Mouse (Mus musculus) E14TG2a.4 (cell line): ENCODE measurements around the gene Vmo1.

Experiments used
- CTCF ChIP-seq: conservative IDR thresholded peaks from 2 replicates; pipeline ENCODE4 v1.5.1; 2014; ENCODE audit warnings: low read length
- NANOG ChIP-seq: IDR thresholded peaks from 2 replicates; pipeline ENCODE4 v1.6.1; 2014; ENCODE audit warnings: borderline replicate concordance, low read length, mixed read lengths
- POU5F1 ChIP-seq: IDR thresholded peaks from 2 replicates; pipeline ENCODE4 v1.6.1; 2014; ENCODE audit warnings: low read length, borderline replicate concordance

DNA sequence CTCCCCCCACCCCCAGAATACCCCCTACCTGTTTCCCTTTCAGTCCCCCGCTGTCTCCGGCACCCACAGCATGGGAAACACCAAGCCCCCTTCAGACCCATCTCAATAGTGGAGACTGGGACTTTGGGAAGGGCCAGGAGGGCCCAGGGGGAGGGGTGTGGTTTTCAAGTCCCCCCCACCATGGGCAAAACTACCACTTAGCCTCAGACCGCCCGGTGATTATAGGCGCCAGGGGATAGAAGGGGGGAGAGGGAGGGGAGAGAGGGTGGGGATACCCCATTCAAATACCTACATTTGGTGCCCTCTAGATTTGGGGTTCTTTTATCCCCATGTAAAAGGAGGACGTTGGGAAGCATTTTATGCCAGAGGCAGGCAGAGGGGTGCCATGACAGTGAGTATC, 18.4 kb upstream of the Vmo1 start, which contains the start of gene Gm40193:
- TF ChIP-seq CTCF (no peak), NANOG (no peak), POU5F1 (no peak)
